Mouse (Mus musculus) embryonic facial prominence, embryonic 15.5 days (tissue): ENCODE results near the gene Ccnl2. TPM values are rescaled to one million over a fixed set of nuclear protein-coding genes. Genes with fewer than 3 reads are reported as not detected.

Experiments
- ATAC-seq: fragments of 200-750 bp; cut with Nextera tagmentation; 2 replicates; pipeline ENCODE4 v1.8.0; 2017; ENCODE audit warnings: low read depth, moderate TSS enrichment; ENCODE audit not compliant: insufficient number of reproducible peaks, low FRiP score, low TSS enrichment
- H3K27ac ChIP-seq: fragments of 300-500 bp; sonication (generic); replicated peaks from 2 replicates; pipeline ENCODE4 v1.5.1; 2015; ENCODE audit warnings: mild to moderate bottlenecking, inconsistent platforms
- H3K27me3 ChIP-seq: fragments of 300-500 bp; sonication (generic); 2 replicates; pipeline ENCODE4 v1.6.1; 2015; ENCODE audit warnings: inconsistent platforms
- H3K36me3 ChIP-seq: fragments of 300-500 bp; sonication (generic); 2 replicates; pipeline ENCODE4 v1.6.1; 2015; ENCODE audit warnings: mild to moderate bottlenecking, inconsistent platforms
- H3K4me1 ChIP-seq: fragments of 300-500 bp; sonication (generic); 2 replicates; pipeline ENCODE4 v1.6.1; 2015; ENCODE audit warnings: inconsistent platforms
- H3K4me2 ChIP-seq: fragments of 300-500 bp; sonication (generic); replicated peaks from 2 replicates; pipeline ENCODE4 v1.6.1; 2015; ENCODE audit warnings: mild to moderate bottlenecking, inconsistent platforms
- H3K4me3 ChIP-seq: fragments of 300-500 bp; sonication (generic); replicated peaks from 2 replicates; pipeline ENCODE4 v1.5.1; 2015; ENCODE audit warnings: mild to moderate bottlenecking, inconsistent platforms
- H3K9ac ChIP-seq: fragments of 300-500 bp; sonication (generic); 2 replicates; pipeline ENCODE4 v1.6.1; 2015; ENCODE audit warnings: inconsistent platforms
- H3K9me3 ChIP-seq: fragments of 300-500 bp; sonication (generic); replicated peaks from 2 replicates; pipeline ENCODE4 v1.6.1; 2016; ENCODE audit warnings: inconsistent platforms
- WGBS: fragments of 180-500 bp; shearing (Covaris S2); methylation state at CpG from one replicate; pipeline ENCODE4 v1.1.7; 2015; 5-methylcytosine and 5-hydroxymethylcytosine counted together
- polyA plus RNA-seq: library from polyadenylated mRNA; unstranded; fragments of >200 nt; fragmentation: Nextera tagmentation; extraction: Ambion mirVana; gene quantifications from 2 replicates; pipeline ENCODE4 v1.2.1, GENCODE M21; 2015

Ccnl2 gene
- polyA plus RNA-seq, 1 experiment from 2014 or later = 206 TPM

GRCm38 (mm10) chr4:155829866-155830265 is 17.6 kb downstream of the Ccnl2 start:
- Histone ChIP-seq H3K9ac (no peak overlapping the region), H3K27me3 (no peaks in the 10 kb centered on the region), H3K9me3 (no peaks in the 10 kb centered on the region), H3K27ac (no peak overlapping the region), H3K4me3 (no peak overlapping the region), H3K4me1 (peaks cover 29% of the 10 kb centered on the region), H3K4me2 (no peak overlapping the region), H3K36me3 (peaks cover 34% of the 10 kb centered on the region)
- no peak for ATAC-seq
- WGBS = 83% methylated on average over 4 of the region's 4 CpGs

GRCm38 (mm10) chr4:155830596-155830995 is 18.3 kb downstream of the Ccnl2 start:
- H3K9ac ChIP-seq = no peak overlapping the region
- no peaks in the 10 kb centered on the region for H3K9me3 ChIP-seq
- 50% methylated on average over 8 of the region's 8 CpGs for WGBS
- H3K4me1 ChIP-seq = peaks cover 29% of the 10 kb centered on the region
- H3K27me3 ChIP-seq = no peaks in the 10 kb centered on the region
- no peak for ATAC-seq
- H3K4me2 ChIP-seq = peak overlapping the region; percentile 78
- H3K4me3 ChIP-seq = peak overlapping the region; percentile 67
- peaks cover 27% of the 10 kb centered on the region for H3K36me3 ChIP-seq
- H3K27ac ChIP-seq = peak overlapping the region; percentile 93

GRCm38 (mm10) chr4:155831205-155831766 is 19.0 kb downstream of the Ccnl2 start, which contains the start of gene Aurkaip1:
Gene Aurkaip1, plus strand, starts transcription at chr4:155831272.
- WGBS = under 1% methylated on average over 49 of the region's 49 CpGs
- Histone ChIP-seq H3K27ac (peak within 1 kb of the TSS; percentile 93), H3K4me1 (peaks cover 29% of the 10 kb centered on the region), H3K4me2 (peak within 1 kb of the TSS; percentile 78), H3K9ac (peak within 1 kb of the TSS; percentile 78), H3K27me3 (no peaks in the 10 kb centered on the region), H3K4me3 (peak within 1 kb of the TSS; percentile 67), H3K36me3 (peaks cover 24% of the 10 kb centered on the region), H3K9me3 (no peaks in the 10 kb centered on the region)
- peak; percentile 92 for ATAC-seq

- under 1% methylated on average over 25 of the region's 25 CpGs for WGBS
- Histone ChIP-seq H3K9me3 (no peaks in the 10 kb centered on the region), H3K9ac (peak overlapping the region; percentile 78), H3K4me1 (peaks cover 29% of the 10 kb centered on the region), H3K27me3 (no peaks in the 10 kb centered on the region), H3K4me3 (peak overlapping the region; percentile 67), H3K36me3 (peaks cover 19% of the 10 kb centered on the region), H3K27ac (peak overlapping the region; percentile 93), H3K4me2 (peak overlapping the region; percentile 78)
- no peak for ATAC-seq
These were observed 19.5 kb downstream of the Ccnl2 start for GRCm38 (mm10) chr4:155831831-155832230.

GRCm38 (mm10) chr4:155832321-155832720 is 20.0 kb downstream of the Ccnl2 start:
- peak overlapping the region; percentile 93 for H3K27ac ChIP-seq
- WGBS = 48% methylated on average over 10 of the region's 10 CpGs
- H3K9ac ChIP-seq = peak overlapping the region; percentile 78
- ATAC-seq = no peak
- H3K9me3 ChIP-seq = no peaks in the 10 kb centered on the region
- peak overlapping the region; percentile 67 for H3K4me3 ChIP-seq
- peaks cover 31% of the 10 kb centered on the region for H3K4me1 ChIP-seq
- peak overlapping the region; percentile 78 for H3K4me2 ChIP-seq
- no peaks in the 10 kb centered on the region for H3K27me3 ChIP-seq
- H3K36me3 ChIP-seq = peaks cover 15% of the 10 kb centered on the region

GRCm38 (mm10) chr4:155833234-155833633 is 20.9 kb downstream of the Ccnl2 start:
- no peak overlapping the region for H3K9ac ChIP-seq
- peaks cover 40% of the 10 kb centered on the region for H3K4me1 ChIP-seq
- H3K36me3 ChIP-seq = peaks cover 9% of the 10 kb centered on the region
- no peak overlapping the region for H3K27ac ChIP-seq
- no peak overlapping the region for H3K4me2 ChIP-seq
- no peaks in the 10 kb centered on the region for H3K27me3 ChIP-seq
- no peaks in the 10 kb centered on the region for H3K9me3 ChIP-seq
- WGBS = 83% methylated on average over 4 of the region's 4 CpGs
- H3K4me3 ChIP-seq = no peak overlapping the region
- no peak for ATAC-seq

- Histone ChIP-seq H3K36me3 (peaks cover 9% of the 10 kb centered on the region), H3K4me2 (peak overlapping the region; percentile 12; the same call in 1 of the 2 replicates), H3K9me3 (no peaks in the 10 kb centered on the region), H3K27me3 (no peaks in the 10 kb centered on the region), H3K9ac (no peak overlapping the region), H3K27ac (peak overlapping the region; percentile 81), H3K4me1 (peaks cover 45% of the 10 kb centered on the region), H3K4me3 (no peak overlapping the region)
- ATAC-seq = no peak
- 22% methylated on average over 2 of the region's 2 CpGs for WGBS
These were observed 21.5 kb downstream of the Ccnl2 start for GRCm38 (mm10) chr4:155833836-155834235.

GRCm38 (mm10) chr4:155837404-155838010 is 25.2 kb downstream of the Ccnl2 start:
- Histone ChIP-seq H3K27ac (peak overlapping the region; percentile 89), H3K9ac (no peak overlapping the region), H3K4me1 (peaks cover 65% of the 10 kb centered on the region), H3K36me3 (peaks cover 11% of the 10 kb centered on the region), H3K27me3 (no peaks in the 10 kb centered on the region), H3K9me3 (no peaks in the 10 kb centered on the region), H3K4me2 (peak overlapping the region; percentile 22; the same call in 1 of the 2 replicates), H3K4me3 (no peak overlapping the region)
- no peak for ATAC-seq
- WGBS = 64% methylated on average over 11 of the region's 11 CpGs

GRCm38 (mm10) chr4:155838187-155839153 is 26.2 kb downstream of the Ccnl2 start:
- no peaks in the 10 kb centered on the region for H3K27me3 ChIP-seq
- WGBS = 51% methylated on average over 8 of the region's 8 CpGs
- H3K9ac ChIP-seq = no peak overlapping the region
- no peaks in the 10 kb centered on the region for H3K9me3 ChIP-seq
- H3K27ac ChIP-seq = peak overlapping the region; percentile 89
- peak; percentile 30; the same call in 1 of the 2 replicates for ATAC-seq
- H3K4me3 ChIP-seq = peak overlapping the region; percentile 11; the same call in 1 of the 2 replicates
- peaks cover 12% of the 10 kb centered on the region for H3K36me3 ChIP-seq
- H3K4me1 ChIP-seq = peaks cover 56% of the 10 kb centered on the region
- peak overlapping the region; percentile 91 for H3K4me2 ChIP-seq

GRCm38 (mm10) chr4:155839483-155839910 is 27.2 kb downstream of the Ccnl2 start, which contains the start of gene Mxra8:
Gene Mxra8, plus strand, starts transcription at chr4:155839680.
- Histone ChIP-seq H3K36me3 (peaks cover 17% of the 10 kb centered on the region), H3K4me2 (peak within 1 kb of the TSS; percentile 91), H3K4me3 (peak within 1 kb of the TSS; percentile 55), H3K9me3 (no peaks in the 10 kb centered on the region), H3K27ac (peak within 1 kb of the TSS; percentile 89), H3K9ac (peak within 1 kb of the TSS; percentile 51), H3K27me3 (no peaks in the 10 kb centered on the region), H3K4me1 (peaks cover 46% of the 10 kb centered on the region)
- ATAC-seq = peak; percentile 85
- 5% methylated on average over 16 of the region's 16 CpGs for WGBS
